Mouse (Mus musculus): Measurements from ENCODE around the gene Vamp4. TPM values are rescaled to one million over a fixed set of nuclear protein-coding genes. Genes with fewer than 3 reads are reported as not detected.

Gene Vamp4
- polyA plus RNA-seq, 1 experiment = 0.04 TPM

GRCm38 (mm10) chr1:162548917-162549613 lies 21.2 kb upstream of the Vamp4 start:
- Histone ChIP-seq H3K4me1 (ENCODE audit: control insufficient read depth) (peaks cover 57% of the 10 kb centered on the region), H3K4me3 (replicated peaks) (peak overlapping the region; percentile 86), H3K9me3 (ENCODE audit: control insufficient read depth, low read length) (no peaks in the 10 kb centered on the region), H3K27me3 (ENCODE audit: control insufficient read depth) (no peaks in the 10 kb centered on the region), H3K36me3 (ENCODE audit: control insufficient read depth) (peaks cover 25% of the 10 kb centered on the region)
- TF ChIP-seq TAL1 (IDR thresholded peaks at IDR 0.05; ENCODE audit: low read length) = no peak
- TF ChIP-seq GATA1 (IDR thresholded peaks at IDR 0.05; ENCODE audit: low read length) = no peak

GRCm38 (mm10) chr1:162549615-162550283 lies 20.6 kb upstream of the Vamp4 start:
- Histone ChIP-seq H3K36me3 (ENCODE audit: control insufficient read depth) (peaks cover 18% of the 10 kb centered on the region), H3K9me3 (ENCODE audit: control insufficient read depth, low read length) (no peaks in the 10 kb centered on the region), H3K27me3 (ENCODE audit: control insufficient read depth) (no peaks in the 10 kb centered on the region), H3K4me1 (ENCODE audit: control insufficient read depth) (peaks cover 54% of the 10 kb centered on the region), H3K4me3 (replicated peaks) (no peak overlapping the region)
- TF ChIP-seq TAL1 (IDR thresholded peaks at IDR 0.05; ENCODE audit: low read length) = no peak
- TF ChIP-seq GATA1 (IDR thresholded peaks at IDR 0.05; ENCODE audit: low read length) = no peak

DNA sequence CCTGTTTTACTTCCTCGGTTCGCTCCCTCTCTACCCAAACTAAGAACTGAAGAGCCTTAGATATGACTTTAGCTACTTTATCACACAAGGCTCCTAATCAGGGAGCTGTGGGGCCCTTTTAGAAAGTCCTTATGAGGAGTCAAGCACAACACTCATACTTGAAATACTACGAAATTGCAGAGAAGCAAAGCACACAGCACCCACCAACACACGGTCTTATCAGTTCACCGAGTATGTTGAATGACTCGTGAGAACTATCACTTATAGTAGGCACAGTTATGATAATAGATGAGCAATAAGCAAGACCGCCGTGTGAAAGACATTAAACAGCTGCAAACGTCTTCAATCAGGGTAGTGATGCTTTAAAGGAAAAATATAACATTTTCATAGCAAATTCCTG lies 17.4 kb upstream of the Vamp4 start:
- Histone ChIP-seq H3K27me3 (ENCODE audit: control insufficient read depth) (no peaks in the 10 kb centered on the region), H3K4me1 (ENCODE audit: control insufficient read depth) (peaks cover 32% of the 10 kb centered on the region), H3K36me3 (ENCODE audit: control insufficient read depth) (no peaks in the 10 kb centered on the region), H3K4me3 (replicated peaks) (no peak overlapping the region), H3K9me3 (ENCODE audit: control insufficient read depth, low read length) (no peaks in the 10 kb centered on the region)
- no peak for TF ChIP-seq TAL1 (IDR thresholded peaks at IDR 0.05; ENCODE audit: low read length)
- no peak for TF ChIP-seq GATA1 (IDR thresholded peaks at IDR 0.05; ENCODE audit: low read length)

GRCm38 (mm10) chr1:162554193-162554592 lies 16.1 kb upstream of the Vamp4 start:
- no peak for TF ChIP-seq TAL1 (IDR thresholded peaks at IDR 0.05; ENCODE audit: low read length)
- TF ChIP-seq GATA1 (IDR thresholded peaks at IDR 0.05; ENCODE audit: low read length) = no peak
- Histone ChIP-seq H3K36me3 (ENCODE audit: control insufficient read depth) (no peaks in the 10 kb centered on the region), H3K27me3 (ENCODE audit: control insufficient read depth) (peaks cover 2% of the 10 kb centered on the region; the same call in 1 of the 2 replicates), H3K9me3 (ENCODE audit: control insufficient read depth, low read length) (no peaks in the 10 kb centered on the region), H3K4me3 (replicated peaks) (no peak overlapping the region), H3K4me1 (ENCODE audit: control insufficient read depth) (peaks cover 21% of the 10 kb centered on the region)

DNA sequence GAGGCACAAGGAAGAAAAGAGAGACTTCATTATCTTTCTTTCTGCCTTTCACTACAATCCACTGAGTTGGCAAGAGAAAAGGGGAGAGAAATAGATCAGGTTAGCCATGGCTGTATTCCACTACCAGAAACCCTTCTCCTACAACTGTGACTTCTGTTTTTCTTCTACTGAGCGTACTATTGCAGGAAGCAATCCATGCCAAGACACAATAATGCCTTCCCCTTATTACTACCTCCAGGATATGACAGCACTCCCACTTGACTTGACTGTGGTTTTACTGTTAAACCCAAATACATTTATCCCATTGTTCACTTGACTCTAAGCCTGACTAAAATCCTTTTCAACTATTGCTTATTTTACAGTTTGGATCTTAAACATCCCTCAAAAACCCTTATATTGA lies 7.1 kb upstream of the Vamp4 start:
- H3K4me3 ChIP-seq (replicated peaks) = no peak overlapping the region
- H3K9me3 ChIP-seq (ENCODE audit: control insufficient read depth, low read length) = no peaks in the 10 kb centered on the region
- H3K27me3 ChIP-seq (ENCODE audit: control insufficient read depth) = peaks cover 33% of the 10 kb centered on the region
- H3K36me3 ChIP-seq (ENCODE audit: control insufficient read depth) = no peaks in the 10 kb centered on the region
- TF ChIP-seq TAL1 (IDR thresholded peaks at IDR 0.05; ENCODE audit: low read length) (no peak), GATA1 (IDR thresholded peaks at IDR 0.05; ENCODE audit: low read length) (no peak)
- no peaks in the 10 kb centered on the region for H3K4me1 ChIP-seq (ENCODE audit: control insufficient read depth)

DNA sequence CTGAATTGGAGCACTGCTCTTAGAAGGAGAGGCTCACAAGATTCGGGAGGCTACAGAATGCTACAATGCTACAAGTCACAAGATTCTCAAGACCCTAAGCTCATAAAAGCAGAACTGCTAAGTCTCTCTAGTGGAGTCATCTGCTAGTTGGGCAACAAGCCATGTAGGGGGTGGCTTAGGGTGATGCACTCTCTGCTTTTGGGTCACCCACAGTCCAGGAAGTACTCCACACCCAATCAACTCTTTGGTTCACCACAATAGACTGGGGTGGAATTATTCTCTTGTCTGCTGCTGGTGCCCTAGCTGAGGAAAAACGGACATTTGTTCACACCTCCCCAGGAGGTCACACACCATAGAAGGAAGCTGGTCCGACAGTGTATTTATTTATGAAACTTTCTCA lies 5.3 kb upstream of the Vamp4 start:
- peaks cover 6% of the 10 kb centered on the region for H3K4me1 ChIP-seq (ENCODE audit: control insufficient read depth)
- no peaks in the 10 kb centered on the region for H3K36me3 ChIP-seq (ENCODE audit: control insufficient read depth)
- H3K4me3 ChIP-seq (replicated peaks) = no peak overlapping the region
- no peaks in the 10 kb centered on the region for H3K9me3 ChIP-seq (ENCODE audit: control insufficient read depth, low read length)
- no peak for TF ChIP-seq GATA1 (IDR thresholded peaks at IDR 0.05; ENCODE audit: low read length)
- no peak for TF ChIP-seq TAL1 (IDR thresholded peaks at IDR 0.05; ENCODE audit: low read length)
- peaks cover 27% of the 10 kb centered on the region for H3K27me3 ChIP-seq (ENCODE audit: control insufficient read depth)

DNA sequence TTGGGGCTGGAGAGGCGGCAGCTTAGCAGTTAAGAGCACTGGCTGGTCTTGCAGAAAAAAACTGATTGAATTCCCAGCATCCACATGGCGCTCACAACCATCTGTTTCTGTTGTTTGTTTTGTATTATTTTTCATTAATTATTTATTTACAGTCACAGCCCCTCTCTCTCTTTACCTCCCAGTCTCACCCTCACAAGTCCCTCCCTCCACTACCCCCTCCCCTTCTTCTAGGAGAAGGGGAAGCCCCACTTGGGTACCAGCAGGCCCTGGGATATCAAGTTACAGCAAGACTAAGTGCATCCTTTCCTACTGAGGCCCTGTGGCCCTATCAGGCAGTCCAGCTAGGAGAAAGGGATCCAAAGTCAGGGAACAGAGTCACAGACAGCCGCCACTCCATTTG lies 3.0 kb upstream of the Vamp4 start:
- Histone ChIP-seq H3K9me3 (ENCODE audit: control insufficient read depth, low read length) (no peaks in the 10 kb centered on the region), H3K36me3 (ENCODE audit: control insufficient read depth) (no peaks in the 10 kb centered on the region), H3K4me1 (ENCODE audit: control insufficient read depth) (peaks cover 23% of the 10 kb centered on the region), H3K4me3 (replicated peaks) (no peak overlapping the region), H3K27me3 (ENCODE audit: control insufficient read depth) (peaks cover 25% of the 10 kb centered on the region)
- TF ChIP-seq GATA1 (IDR thresholded peaks at IDR 0.05; ENCODE audit: low read length) (no peak), TAL1 (IDR thresholded peaks at IDR 0.05; ENCODE audit: low read length) (no peak)

DNA sequence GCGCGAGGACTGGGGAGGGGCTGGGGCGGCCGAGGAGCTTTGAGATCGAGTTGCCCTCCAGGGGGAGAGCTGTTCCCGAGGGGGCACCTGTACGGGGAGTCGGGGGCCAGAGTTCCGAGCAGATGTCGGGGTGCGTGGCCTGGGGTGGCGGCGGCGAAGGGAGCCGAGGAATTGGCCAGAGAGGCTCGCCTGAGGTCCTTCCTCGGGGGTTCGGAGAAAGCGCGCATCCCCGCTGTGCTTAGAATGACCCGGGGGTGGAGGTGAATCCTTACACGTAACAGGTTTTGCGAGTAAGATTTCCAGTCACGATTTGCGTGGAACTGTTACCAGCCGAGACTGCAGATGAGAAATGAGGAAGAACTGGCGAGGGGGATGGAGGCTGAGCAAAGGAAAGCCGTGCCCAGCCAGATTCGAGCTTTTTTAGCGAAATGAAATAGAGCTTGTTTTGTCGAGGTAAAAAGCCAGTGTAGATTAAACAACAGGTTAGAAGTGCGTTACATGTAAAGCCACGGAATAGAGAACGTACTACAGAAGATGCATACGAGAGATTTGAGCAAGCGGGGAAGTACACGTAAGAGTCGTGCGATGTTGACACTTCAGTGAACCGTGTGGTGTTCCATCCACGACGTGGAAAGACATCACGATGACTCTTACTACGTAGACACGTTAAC lies 751 bp downstream of the Vamp4 start:
- TF ChIP-seq TAL1 (IDR thresholded peaks at IDR 0.05; ENCODE audit: low read length) = no peak
- no peak for TF ChIP-seq GATA1 (IDR thresholded peaks at IDR 0.05; ENCODE audit: low read length)
- Histone ChIP-seq H3K9me3 (ENCODE audit: control insufficient read depth, low read length) (no peaks in the 10 kb centered on the region; the same call in 1 of the 2 replicates), H3K36me3 (ENCODE audit: control insufficient read depth) (peaks cover 6% of the 10 kb centered on the region), H3K4me1 (ENCODE audit: control insufficient read depth) (peaks cover 23% of the 10 kb centered on the region), H3K27me3 (ENCODE audit: control insufficient read depth) (peaks cover 8% of the 10 kb centered on the region), H3K4me3 (replicated peaks) (peak overlapping the region; percentile 76)

- no peak overlapping the region for H3K4me3 ChIP-seq (replicated peaks)
- H3K36me3 ChIP-seq (ENCODE audit: control insufficient read depth) = peaks cover 10% of the 10 kb centered on the region
- H3K4me1 ChIP-seq (ENCODE audit: control insufficient read depth) = peaks cover 16% of the 10 kb centered on the region
- no peaks in the 10 kb centered on the region; the same call in 1 of the 2 replicates for H3K9me3 ChIP-seq (ENCODE audit: control insufficient read depth, low read length)
- TF ChIP-seq GATA1 (IDR thresholded peaks at IDR 0.05; ENCODE audit: low read length) (no peak), TAL1 (IDR thresholded peaks at IDR 0.05; ENCODE audit: low read length) (no peak)
- H3K27me3 ChIP-seq (ENCODE audit: control insufficient read depth) = peaks cover 3% of the 10 kb centered on the region
Observed at GRCm38 (mm10) chr1:162575098-162575497, 4.8 kb downstream of the Vamp4 start.
